Mouse (Mus musculus): ENCODE measurements around the gene Pou3f3.

DNA sequence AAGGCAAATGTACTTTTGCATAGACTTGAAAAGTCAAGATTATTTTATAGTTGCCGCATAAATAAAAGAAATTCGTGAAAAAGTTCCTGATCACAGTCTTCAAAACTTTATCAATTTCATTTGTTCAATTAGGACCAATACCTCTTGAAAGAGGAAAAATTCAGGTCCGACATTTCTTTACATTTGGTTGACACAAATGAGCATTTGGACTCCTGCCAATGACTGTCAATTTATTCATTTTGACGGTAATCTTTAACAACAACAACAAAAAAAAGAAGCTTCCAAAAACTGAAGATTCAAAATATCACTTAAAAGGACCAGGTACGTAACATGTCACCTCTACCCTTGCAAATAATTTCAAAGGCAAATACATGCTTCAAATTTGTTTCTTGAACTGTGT is 13.8 kb upstream of the Pou3f3 start:
- TF ChIP-seq FLI1 (IDR thresholded peaks at IDR 0.05; ENCODE audit: low read length) = no peak
- no peak for TF ChIP-seq GATA1 (IDR thresholded peaks at IDR 0.05; ENCODE audit: borderline replicate concordance, low read length)

Data from megakaryocyte, embryonic 14.5 days (primary cell).